Mouse (Mus musculus): Measurements from ENCODE around the gene Pafah1b3. TPM values are rescaled to one million over a fixed set of nuclear protein-coding genes. Genes with fewer than 3 reads are reported as not detected.

The Pafah1b3 gene
- total and polyA plus RNA-seq, 2 experiments from 2014 or later: 484 to 534 TPM

- TF ChIP-seq CTCF (IDR thresholded peaks at IDR 0.05; ENCODE audit: low read depth): no peak
- H3K9ac ChIP-seq (replicated peaks; ENCODE audit: low read length): no peak overlapping the region
- no peaks in the 10 kb centered on the region for H3K9me3 ChIP-seq (ENCODE audit: low read length)
- 85% methylated on average over 2 of the region's 2 CpGs for WGBS
- no peak overlapping the region for H3K27ac ChIP-seq
- H3K4me3 ChIP-seq (ENCODE audit: low read length): no peak overlapping the region
- no peak for DNase-seq (ENCODE audit: low spot score)
- H3K4me2 ChIP-seq (ENCODE audit: low read depth, low read length): no peak overlapping the region
- ATAC-seq: no peak
- H3K4me1 ChIP-seq (ENCODE audit: insufficient read depth, low read length): peaks cover 8% of the 10 kb centered on the region; the same call in 1 of the 2 replicates
- no peaks in the 10 kb centered on the region for H3K36me3 ChIP-seq (ENCODE audit: insufficient read depth, low read length)
- no peaks in the 10 kb centered on the region for H3K27me3 ChIP-seq (ENCODE audit: insufficient read depth, low read length)
These were observed 25.4 kb upstream of the Pafah1b3 start for GRCm38 (mm10) chr7:25323219-25323618.

- DNase-seq (ENCODE audit: low spot score) (peak; percentile 9), ATAC-seq (no peak)
- Histone ChIP-seq H3K4me1 (ENCODE audit: insufficient read depth, low read length) (peaks cover 8% of the 10 kb centered on the region; the same call in 1 of the 2 replicates), H3K9ac (replicated peaks; ENCODE audit: low read length) (no peak overlapping the region), H3K4me2 (ENCODE audit: low read depth, low read length) (0 out of 2 replicates have a peak overlapping the region, but pooled peaks have one; percentile 13), H3K36me3 (ENCODE audit: insufficient read depth, low read length) (no peaks in the 10 kb centered on the region), H3K4me3 (ENCODE audit: low read length) (no peak overlapping the region), H3K27me3 (ENCODE audit: insufficient read depth, low read length) (no peaks in the 10 kb centered on the region), H3K27ac (peak overlapping the region; percentile 36; the same call in 1 of the 2 replicates), H3K9me3 (ENCODE audit: low read length) (no peaks in the 10 kb centered on the region)
- TF ChIP-seq CTCF (IDR thresholded peaks at IDR 0.05; ENCODE audit: low read depth): no peak
- WGBS: 10% methylated on average over 6 of the region's 6 CpGs
These were observed 24.3 kb upstream of the Pafah1b3 start for GRCm38 (mm10) chr7:25322058-25322484.

- no peak for ATAC-seq
- peak overlapping the region; percentile 65 for H3K4me3 ChIP-seq (ENCODE audit: low read length)
- 11% methylated on average over 21 of the region's 21 CpGs for WGBS
- no peaks in the 10 kb centered on the region for H3K36me3 ChIP-seq (ENCODE audit: insufficient read depth, low read length)
- peak; percentile 46 for DNase-seq (ENCODE audit: low spot score)
- no peaks in the 10 kb centered on the region for H3K9me3 ChIP-seq (ENCODE audit: low read length)
- H3K27me3 ChIP-seq (ENCODE audit: insufficient read depth, low read length): peaks cover 13% of the 10 kb centered on the region; the same call in 1 of the 2 replicates
- no peak for TF ChIP-seq CTCF (IDR thresholded peaks at IDR 0.05; ENCODE audit: low read depth)
- H3K4me2 ChIP-seq (ENCODE audit: low read depth, low read length): peak overlapping the region; percentile 96
- peak overlapping the region; percentile 88 for H3K9ac ChIP-seq (replicated peaks; ENCODE audit: low read length)
- H3K27ac ChIP-seq: peak overlapping the region; percentile 91
- H3K4me1 ChIP-seq (ENCODE audit: insufficient read depth, low read length): peaks cover 18% of the 10 kb centered on the region; the same call in 1 of the 2 replicates
These were observed 19.7 kb upstream of the Pafah1b3 start for GRCm38 (mm10) chr7:25317446-25317999.

GRCm38 (mm10) chr7:25316532-25317445, 19.0 kb upstream of the Pafah1b3 start, which contains the start of gene Megf8:
TSS of gene Megf8 (plus strand) at chr7:25317164.
- Histone ChIP-seq H3K36me3 (ENCODE audit: insufficient read depth, low read length) (no peaks in the 10 kb centered on the region), H3K9ac (replicated peaks; ENCODE audit: low read length) (peak within 1 kb of the TSS; percentile 88), H3K27ac (peak within 1 kb of the TSS; percentile 91), H3K27me3 (ENCODE audit: insufficient read depth, low read length) (peaks cover 16% of the 10 kb centered on the region; the same call in 1 of the 2 replicates), H3K9me3 (ENCODE audit: low read length) (no peaks in the 10 kb centered on the region), H3K4me2 (ENCODE audit: low read depth, low read length) (peak within 1 kb of the TSS; percentile 96), H3K4me1 (ENCODE audit: insufficient read depth, low read length) (peaks cover 14% of the 10 kb centered on the region; the same call in 1 of the 2 replicates), H3K4me3 (ENCODE audit: low read length) (peak within 1 kb of the TSS; percentile 65)
- peak; percentile 100 for DNase-seq (ENCODE audit: low spot score)
- under 1% methylated on average over 52 of the region's 52 CpGs for WGBS
- peak; percentile 99 for ATAC-seq
- TF ChIP-seq CTCF (IDR thresholded peaks at IDR 0.05; ENCODE audit: low read depth): peak; percentile 94

- no peak for TF ChIP-seq CTCF (IDR thresholded peaks at IDR 0.05; ENCODE audit: low read depth)
- WGBS: 3% methylated on average over 65 of the region's 69 CpGs
- Histone ChIP-seq H3K27ac (peak overlapping the region; percentile 60; the same call in 1 of the 2 replicates), H3K27me3 (ENCODE audit: insufficient read depth, low read length) (peaks cover 16% of the 10 kb centered on the region; the same call in 1 of the 2 replicates), H3K9me3 (ENCODE audit: low read length) (no peaks in the 10 kb centered on the region), H3K36me3 (ENCODE audit: insufficient read depth, low read length) (no peaks in the 10 kb centered on the region), H3K9ac (replicated peaks; ENCODE audit: low read length) (peak overlapping the region; percentile 37; the same call in 1 of the 2 replicates), H3K4me1 (ENCODE audit: insufficient read depth, low read length) (peaks cover 13% of the 10 kb centered on the region; the same call in 1 of the 2 replicates), H3K4me3 (ENCODE audit: low read length) (peak overlapping the region; percentile 32), H3K4me2 (ENCODE audit: low read depth, low read length) (peak overlapping the region; percentile 58)
- ATAC-seq (no peak), DNase-seq (ENCODE audit: low spot score) (peak; percentile 32)
These were observed 17.7 kb upstream of the Pafah1b3 start for GRCm38 (mm10) chr7:25315306-25316041.

Measured in hindbrain, postnatal 0 days (tissue).